Mouse (Mus musculus) T-helper 1 cell (primary cell): ENCODE results near the gene Susd6.

Experiments used
- in situ Hi-C: fragments of 300-600 bp; cut with MboI, MseI; formaldehyde crosslinking; loops from one replicate; pipeline ENCODE4 v1.15.1; 2025; ENCODE audit warnings: high pct_unique_total_duplicates

The Susd6 gene

DNA sequence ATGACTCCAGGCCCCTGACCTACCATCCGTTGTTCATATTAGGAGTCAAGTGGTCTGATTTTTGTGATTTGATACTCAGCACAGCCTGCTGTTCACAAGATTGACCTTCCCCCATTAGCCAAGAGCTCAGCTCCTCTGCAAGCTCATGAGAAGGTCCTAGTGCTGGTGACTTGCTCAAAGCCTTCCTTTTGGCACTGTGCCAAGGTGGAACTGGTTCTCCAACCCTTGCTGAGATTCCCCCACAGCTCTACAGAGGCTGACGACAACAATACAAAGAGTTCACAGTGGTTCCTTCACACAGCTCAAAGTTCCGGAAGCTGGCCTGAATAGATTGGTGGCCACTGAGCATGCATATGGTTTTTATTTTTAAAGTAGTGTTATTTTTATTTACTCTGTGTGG lies 133.9 kb downstream of the Susd6 start:
- in situ Hi-C loops: no loop called here

GRCm38 (mm10) chr12:80925919-80926318 lies 135.6 kb downstream of the Susd6 start:
- in situ Hi-C loops: no loop called here

GRCm38 (mm10) chr12:80926550-80926949 lies 136.2 kb downstream of the Susd6 start:
- in situ Hi-C loops: no loop called here

GRCm38 (mm10) chr12:80927518-80927917 lies 137.2 kb downstream of the Susd6 start:
- in situ Hi-C loops: no loop called here

DNA sequence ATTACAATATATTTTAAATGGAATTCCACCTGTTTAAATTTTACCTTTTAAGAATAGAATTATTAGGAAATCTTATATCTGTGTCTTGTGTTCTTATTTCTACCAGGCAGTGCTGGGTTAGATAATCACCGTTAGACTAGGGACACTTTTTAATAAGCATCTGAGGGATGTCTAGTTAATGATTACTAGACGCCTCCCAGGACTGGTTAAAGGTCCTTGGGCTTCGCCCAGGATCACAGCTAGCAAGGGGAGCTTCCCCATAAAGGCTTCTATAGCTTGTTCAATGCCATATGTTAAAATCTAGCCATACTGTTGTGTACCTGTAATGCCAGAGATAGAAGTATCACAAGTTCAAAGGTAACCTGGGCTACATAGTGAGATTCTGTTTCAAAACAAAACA lies 138.6 kb downstream of the Susd6 start:
- in situ Hi-C loops: no loop called here

GRCm38 (mm10) chr12:80930141-80930540 lies 139.8 kb downstream of the Susd6 start:
- in situ Hi-C loops: no loop called here
